Mouse (Mus musculus) embryonic fibroblast, embryonic 13.5 days (primary cell): ENCODE data around the gene Gm20388.

Source experiments
- CTCF ChIP-seq: IDR thresholded peaks from 2 replicates; pipeline ENCODE4 v1.5.1; 2011; ENCODE audit warnings: mild to moderate bottlenecking, control low read depth, low read length, moderate library complexity, borderline replicate concordance; ENCODE audit not compliant: insufficient read depth
- POLR2A ChIP-seq: IDR thresholded peaks from 2 replicates; pipeline ENCODE4 v1.6.1; 2011; ENCODE audit warnings: low read depth, mild to moderate bottlenecking, control low read depth, low read length, moderate library complexity

DNA sequence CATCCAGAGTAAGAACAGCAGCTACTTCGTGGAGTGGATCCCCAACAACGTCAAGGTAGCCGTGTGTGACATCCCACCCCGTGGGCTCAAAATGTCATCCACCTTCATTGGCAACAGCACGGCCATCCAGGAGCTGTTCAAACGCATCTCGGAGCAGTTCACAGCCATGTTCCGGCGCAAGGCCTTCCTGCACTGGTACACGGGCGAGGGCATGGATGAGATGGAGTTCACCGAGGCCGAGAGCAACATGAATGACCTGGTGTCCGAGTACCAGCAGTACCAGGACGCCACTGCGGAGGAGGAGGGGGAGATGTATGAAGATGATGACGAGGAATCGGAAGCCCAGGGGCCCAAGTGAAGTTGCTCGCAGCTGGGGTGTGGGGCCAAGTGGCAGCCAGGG is 3510.7 kb downstream of the Gm20388 start:
- no peak for TF ChIP-seq CTCF
- no peak for TF ChIP-seq POLR2A
